Comparison of ENCODE assay signal across 14 mouse cellular contexts in genomic region chr14:79537463-79537862, GRCm38 (mm10). TPM values are rescaled to one million over a fixed set of nuclear protein-coding genes. Genes with fewer than 3 reads are reported as not detected.
A peak's percentile ranks its signal among the peaks of the same experiment; 100 is the strongest.
DNase-seq lines count a peak whose midpoint lies in the region; ATAC-seq and TF ChIP-seq lines count a peak whose summit lies in the region.
"Had no signal": no experiment of that assay in that cellular context is flagged by ENCODE, and none has a peak within 500 bp of the region (broad histone marks: within the 10 kb centered on the region; RNA-seq: fewer than 3 reads in every experiment).

No protein-coding gene starts in this region.

- 69% methylated on average over 5 of the region's 5 CpGs for WGBS in stomach, embryonic 15.5 days
- 83% methylated on average over 5 of the region's 5 CpGs for WGBS in stomach, postnatal 0 days
- WGBS in heart, embryonic 16.5 days: 50% methylated on average over 5 of the region's 5 CpGs
- 89% methylated on average over 5 of the region's 5 CpGs for WGBS in hindbrain, postnatal 0 days

- peaks cover 7% of the 10 kb centered on the region; the same call in 1 of the 2 replicates for H3K36me3 ChIP-seq in stomach, embryonic 15.5 days
- H3K36me3 ChIP-seq in stomach, postnatal 0 days (ENCODE audit: control insufficient read depth, insufficient read depth, low read length): peaks cover 2% of the 10 kb centered on the region; the same call in 1 of the 2 replicates
- H3K36me3 ChIP-seq in heart, embryonic 16.5 days (ENCODE audit: control insufficient read depth, insufficient read depth): no peaks in the 10 kb centered on the region
- no peaks in the 10 kb centered on the region for H3K36me3 ChIP-seq in hindbrain, postnatal 0 days (ENCODE audit: insufficient read depth, low read length)
- H3K36me3 ChIP-seq: neural tube, embryonic 13.5 days had no signal

- H3K27me3 ChIP-seq in stomach, embryonic 15.5 days (replicated peaks): no peaks in the 10 kb centered on the region
- no peaks in the 10 kb centered on the region for H3K27me3 ChIP-seq in stomach, postnatal 0 days (ENCODE audit: control insufficient read depth, insufficient read depth, low read length)
- H3K27me3 ChIP-seq in heart, embryonic 16.5 days (ENCODE audit: control insufficient read depth, insufficient read depth, low read length): no peaks in the 10 kb centered on the region
- H3K27me3 ChIP-seq in hindbrain, postnatal 0 days (ENCODE audit: insufficient read depth, low read length): no peaks in the 10 kb centered on the region
- H3K27me3 ChIP-seq: neural tube, embryonic 13.5 days had no signal

- no peaks in the 10 kb centered on the region for H3K9me3 ChIP-seq in stomach, embryonic 15.5 days
- no peaks in the 10 kb centered on the region for H3K9me3 ChIP-seq in stomach, postnatal 0 days (ENCODE audit: control insufficient read depth, low read length)
- H3K9me3 ChIP-seq in heart, embryonic 16.5 days (replicated peaks; ENCODE audit: control insufficient read depth, low read length): no peaks in the 10 kb centered on the region
- no peaks in the 10 kb centered on the region for H3K9me3 ChIP-seq in hindbrain, postnatal 0 days (ENCODE audit: low read length)
- H3K9me3 ChIP-seq: neural tube, embryonic 13.5 days had no signal

- TF ChIP-seq EP300 in stomach, postnatal 0 days (optimal IDR thresholded peaks at IDR 0.05): no peak

- peak; percentile 69; the same call in 1 of the 2 replicates for ATAC-seq in stomach, embryonic 15.5 days (ENCODE audit: insufficient read depth, low FRiP score, low read depth)
- ATAC-seq in stomach, postnatal 0 days (ENCODE audit: low FRiP score, low TSS enrichment): no peak
- ATAC-seq in heart, embryonic 16.5 days (replicated peaks; ENCODE audit: extremely low read depth, insufficient read depth, low FRiP score): peak; percentile 70; the same call in 1 of the 2 replicates
- ATAC-seq in megakaryocyte progenitor cell, adult 5-6 weeks (replicated peaks; ENCODE audit: poor library complexity): peak; percentile 62
- no peak for ATAC-seq in frontal cortex, adult (ENCODE audit: low TSS enrichment)
- no peak for ATAC-seq in hindbrain, postnatal 0 days

- H3K4me2 ChIP-seq in stomach, embryonic 15.5 days: no peak overlapping the region
- H3K4me2 ChIP-seq in stomach, postnatal 0 days (replicated peaks; ENCODE audit: low read depth): no peak overlapping the region
- peak overlapping the region; percentile 24; the same call in 1 of the 2 replicates for H3K4me2 ChIP-seq in heart, embryonic 16.5 days (ENCODE audit: low read depth, low read length)
- no peak overlapping the region for H3K4me2 ChIP-seq in hindbrain, postnatal 0 days (ENCODE audit: low read depth, low read length)
- H3K4me2 ChIP-seq: neural tube, embryonic 13.5 days had no signal

- TF ChIP-seq CTCF in stomach, postnatal 0 days (IDR thresholded peaks at IDR 0.05; ENCODE audit: low read depth): no peak
- no peak for TF ChIP-seq CTCF in hindbrain, postnatal 0 days (IDR thresholded peaks at IDR 0.05; ENCODE audit: low read depth)

- H3K27ac ChIP-seq in stomach, embryonic 15.5 days: no peak overlapping the region
- H3K27ac ChIP-seq in stomach, postnatal 0 days (replicated peaks): no peak overlapping the region
- 0 out of 2 replicates have a peak overlapping the region, but pooled peaks have one; percentile 29 for H3K27ac ChIP-seq in heart, embryonic 16.5 days (ENCODE audit: low read length)
- H3K27ac ChIP-seq in hindbrain, postnatal 0 days: no peak overlapping the region
- H3K27ac ChIP-seq: macrophage; neural tube, embryonic 13.5 days had no signal

- DNase-seq in stomach, postnatal 0 days (ENCODE audit: low spot score): no peak
- DNase-seq in thymus, postnatal 4 days: peak; percentile 56
- DNase-seq in hindbrain, postnatal 0 days (ENCODE audit: low spot score): no peak
- no peak for DNase-seq in urinary bladder, postnatal 25 days (ENCODE audit: low spot score)
- DNase-seq: adrenal gland, postnatal 25 days; cerebellum, postnatal 25 days; kidney, postnatal 25 days; right cerebral cortex, postnatal 4 days had no signal

- no peak overlapping the region for H3K4me3 ChIP-seq in stomach, embryonic 15.5 days (replicated peaks)
- H3K4me3 ChIP-seq in stomach, postnatal 0 days (ENCODE audit: low read depth, low read length): no peak overlapping the region
- no peak overlapping the region for H3K4me3 ChIP-seq in heart, embryonic 16.5 days (ENCODE audit: low read length)
- H3K4me3 ChIP-seq in hindbrain, postnatal 0 days (ENCODE audit: low read length): no peak overlapping the region
- H3K4me3 ChIP-seq: neural tube, embryonic 13.5 days had no signal

- H3K9ac ChIP-seq in stomach, embryonic 15.5 days: no peak overlapping the region
- H3K9ac ChIP-seq in stomach, postnatal 0 days (ENCODE audit: low read length): no peak overlapping the region
- H3K9ac ChIP-seq in heart, embryonic 16.5 days (ENCODE audit: low read length): no peak overlapping the region
- H3K9ac ChIP-seq in hindbrain, postnatal 0 days (replicated peaks; ENCODE audit: low read length): no peak overlapping the region
- H3K9ac ChIP-seq: neural tube, embryonic 13.5 days had no signal

- H3K4me1 ChIP-seq in stomach, embryonic 15.5 days: no peaks in the 10 kb centered on the region; the same call in 1 of the 2 replicates
- H3K4me1 ChIP-seq in stomach, postnatal 0 days (replicated peaks; ENCODE audit: control insufficient read depth, insufficient read depth): no peaks in the 10 kb centered on the region
- H3K4me1 ChIP-seq in heart, embryonic 16.5 days (ENCODE audit: control insufficient read depth, insufficient read depth, low read length): peaks cover 13% of the 10 kb centered on the region
- H3K4me1 ChIP-seq in hindbrain, postnatal 0 days (ENCODE audit: insufficient read depth, low read length): no peaks in the 10 kb centered on the region
- H3K4me1 ChIP-seq: neural tube, embryonic 13.5 days had no signal

RNA-seq across cellular contexts. Expression of gene Sugt1, which starts 50.0 kb away (rescaled TPM):
- 105 and 111 TPM in 2 replicates for polyA plus RNA-seq in stomach, embryonic 15.5 days (2015; fragmentation: Nextera tagmentation; extraction: Ambion mirVana)
- polyA plus RNA-seq in stomach, postnatal 0 days (2015; fragmentation: Nextera tagmentation; extraction: Ambion mirVana): 70.4 and 73.7 TPM in 2 replicates
- 101 and 105 TPM in 2 replicates for polyA plus RNA-seq in heart, embryonic 16.5 days (2015; fragmentation: Nextera tagmentation; extraction: Ambion mirVana)
- total RNA-seq in megakaryocyte progenitor cell, adult 5-6 weeks (2015): 103 and 124 TPM in 2 replicates
- total RNA-seq in megakaryocyte progenitor cell, adult 5-6 weeks (2017): 125 and 134 TPM in 2 replicates
- 16.0 and 16.4 TPM in 2 replicates for total RNA-seq in hindbrain, postnatal 0 days (2014; rRNA removed)
- polyA plus RNA-seq in hindbrain, postnatal 0 days (2015; fragmentation: Nextera tagmentation; extraction: Ambion mirVana): 87.3 and 88.4 TPM in 2 replicates

RNA-seq across cellular contexts. Expression of gene Wbp4, which starts 56.1 kb away (rescaled TPM):
- polyA plus RNA-seq in stomach, embryonic 15.5 days (2015; fragmentation: Nextera tagmentation; extraction: Ambion mirVana): 41.0 and 41.5 TPM in 2 replicates
- 28.8 and 31.0 TPM in 2 replicates for polyA plus RNA-seq in stomach, postnatal 0 days (2015; fragmentation: Nextera tagmentation; extraction: Ambion mirVana)
- polyA plus RNA-seq in heart, embryonic 16.5 days (2015; fragmentation: Nextera tagmentation; extraction: Ambion mirVana): 26.8 and 27.6 TPM in 2 replicates
- 33.6 and 34.2 TPM in 2 replicates for total RNA-seq in megakaryocyte progenitor cell, adult 5-6 weeks (2015)
- total RNA-seq in megakaryocyte progenitor cell, adult 5-6 weeks (2017): 50.2 and 84.2 TPM in 2 replicates
- 20.6 and 27.7 TPM in 2 replicates for total RNA-seq in hindbrain, postnatal 0 days (2014; rRNA removed)
- 49.9 and 51.2 TPM in 2 replicates for polyA plus RNA-seq in hindbrain, postnatal 0 days (2015; fragmentation: Nextera tagmentation; extraction: Ambion mirVana)

RNA-seq across cellular contexts. Expression of gene Elf1, which starts 56.5 kb away (rescaled TPM):
- 25.1 and 26.1 TPM in 2 replicates for polyA plus RNA-seq in stomach, embryonic 15.5 days (2015; fragmentation: Nextera tagmentation; extraction: Ambion mirVana)
- polyA plus RNA-seq in stomach, postnatal 0 days (2015; fragmentation: Nextera tagmentation; extraction: Ambion mirVana): 18.7 and 19.3 TPM in 2 replicates
- 9.9 and 12.3 TPM in 2 replicates for polyA plus RNA-seq in heart, embryonic 16.5 days (2015; fragmentation: Nextera tagmentation; extraction: Ambion mirVana)
- 96.8 and 98.3 TPM in 2 replicates for total RNA-seq in megakaryocyte progenitor cell, adult 5-6 weeks (2015)
- 178 and 189 TPM in 2 replicates for total RNA-seq in megakaryocyte progenitor cell, adult 5-6 weeks (2017)
- 4.3 and 6.4 TPM in 2 replicates for total RNA-seq in hindbrain, postnatal 0 days (2014; rRNA removed)
- polyA plus RNA-seq in hindbrain, postnatal 0 days (2015; fragmentation: Nextera tagmentation; extraction: Ambion mirVana): 3.4 TPM in 2 replicates

Comparison
In these comparisons a context has a peak if more than half of its experiments do, and no peak if none do; other contexts are left out.
1. ATAC-seq: peak in stomach, embryonic 15.5 days (single experiment), heart, embryonic 16.5 days (single experiment) and megakaryocyte progenitor cell, adult 5-6 weeks (single experiment); none in stomach, postnatal 0 days (single experiment), frontal cortex, adult (single experiment) and hindbrain, postnatal 0 days (single experiment).